24 mouse cellular contexts compared by ENCODE assay signal in genomic region chr4:36052791-36053376, GRCm38 (mm10).
"Had no signal": no experiment of that assay in that cellular context is flagged by ENCODE, and none has a peak within 500 bp of the region (broad histone marks: within the 10 kb centered on the region; RNA-seq: fewer than 3 reads in every experiment).

No protein-coding gene starts in this region.

- H3K27ac ChIP-seq: kidney, postnatal 0 days; limb, embryonic 12.5 days; limb, embryonic 15.5 days; liver, embryonic 14.5 days; macrophage; stomach, embryonic 15.5 days had no signal

- DNase-seq: kidney, adult 18-20 months; kidney, adult 9 months; kidney, postnatal 36 days; layer of hippocampus, postnatal 36 days; left cerebral cortex, postnatal 4 days; liver, postnatal 0 days; lung, embryonic 14.5 days; retina, postnatal 1 day; right cerebral cortex, postnatal 25 days; spleen, adult 18-20 months; thymus, postnatal 25 days had no signal

- ATAC-seq: intestine, embryonic 16.5 days; liver, postnatal 0 days; lung, postnatal 0 days; midbrain, embryonic 16.5 days had no signal

- H3K9me3 ChIP-seq: limb, embryonic 12.5 days; limb, embryonic 15.5 days; megakaryocyte, embryonic 14.5 days; stomach, embryonic 15.5 days had no signal

- H3K4me1 ChIP-seq: limb, embryonic 12.5 days; limb, embryonic 15.5 days; megakaryocyte, embryonic 14.5 days; stomach, embryonic 15.5 days had no signal

- H3K9ac ChIP-seq: limb, embryonic 12.5 days; limb, embryonic 15.5 days; liver, embryonic 14.5 days; liver, postnatal 0 days; lung, embryonic 14.5 days; stomach, embryonic 15.5 days had no signal

- H3K27me3 ChIP-seq: limb, embryonic 12.5 days; limb, embryonic 15.5 days; megakaryocyte, embryonic 14.5 days; stomach, embryonic 15.5 days had no signal

- H3K4me2 ChIP-seq: limb, embryonic 12.5 days; limb, embryonic 15.5 days; liver, embryonic 11.5 days; lung, embryonic 14.5 days; midbrain, embryonic 11.5 days; stomach, embryonic 15.5 days had no signal

- H3K4me3 ChIP-seq: limb, embryonic 12.5 days; limb, embryonic 15.5 days; megakaryocyte, embryonic 14.5 days; myocyte; stomach, embryonic 15.5 days had no signal

- H3K36me3 ChIP-seq: limb, embryonic 12.5 days; limb, embryonic 15.5 days; stomach, embryonic 15.5 days had no signal
